In genomic region chr5:95880914-95881313, GRCm38 (mm10) we compare ENCODE assay signal across 9 mouse cellular contexts.
DNase-seq lines count a peak whose midpoint lies in the region; ATAC-seq and TF ChIP-seq lines count a peak whose summit lies in the region.
"Had no signal": no experiment of that assay in that cellular context is flagged by ENCODE, and none has a peak within 500 bp of the region (broad histone marks: within the 10 kb centered on the region; RNA-seq: fewer than 3 reads in every experiment).

No protein-coding gene starts in this region.

- H3K4me1 ChIP-seq in liver, postnatal 0 days (ENCODE audit: insufficient read depth): no peaks in the 10 kb centered on the region

- peak; percentile 76 for TF ChIP-seq CTCF in liver, postnatal 0 days (IDR thresholded peaks at IDR 0.05; ENCODE audit: low read depth)

- ATAC-seq in liver, postnatal 0 days: 0 out of 2 replicates have a peak, but pooled peaks have one; percentile 44

- no peak overlapping the region for H3K4me2 ChIP-seq in liver, postnatal 0 days (ENCODE audit: low read depth, low read length)

- DNase-seq in urinary bladder, adult 18-20 months (ENCODE audit: low spot score in 2 of 2): peak; percentile 23 to 48
- DNase-seq in urinary bladder, adult 2 months (ENCODE audit: low spot score): no peak
- peak; percentile 6 to 8 for DNase-seq in cerebellum, postnatal 36 days
- DNase-seq in heart, adult 8-10 months (ENCODE audit: low spot score): peak; percentile 19
- peak; percentile 61 to 71 for DNase-seq in kidney, postnatal 4 days
- DNase-seq in liver, postnatal 0 days: peak; percentile 26
- DNase-seq in right cerebral cortex, postnatal 4 days: peak; percentile 40
- DNase-seq in thymus, postnatal 10 days (ENCODE audit: low spot score in 2 of 2): no peak

- TF ChIP-seq EP300 in liver, postnatal 0 days (IDR thresholded peaks at IDR 0.05; ENCODE audit: low read depth): no peak

- no peak overlapping the region for H3K4me3 ChIP-seq in liver, postnatal 0 days (ENCODE audit: low read depth, low read length)

- H3K36me3 ChIP-seq in liver, postnatal 0 days (replicated peaks; ENCODE audit: insufficient read depth, low read length): no peaks in the 10 kb centered on the region

- no peaks in the 10 kb centered on the region for H3K9me3 ChIP-seq in liver, postnatal 0 days (ENCODE audit: low read length)

- no peak overlapping the region for H3K9ac ChIP-seq in liver, postnatal 0 days (replicated peaks)

- no peak overlapping the region for H3K27ac ChIP-seq in liver, postnatal 0 days (ENCODE audit: low read depth)
- H3K27ac ChIP-seq: macrophage had no signal

- H3K27me3 ChIP-seq in liver, postnatal 0 days (ENCODE audit: insufficient read depth, low read length): no peaks in the 10 kb centered on the region

Comparison
In these comparisons a context has a peak if more than half of its experiments do, and no peak if none do; other contexts are left out.
1. DNase-seq: peak in urinary bladder, adult 18-20 months (2 of 2), cerebellum, postnatal 36 days (2 of 2), heart, adult 8-10 months (single experiment), kidney, postnatal 4 days (2 of 2), liver, postnatal 0 days (single experiment) and right cerebral cortex, postnatal 4 days (single experiment); none in urinary bladder, adult 2 months (single experiment) and thymus, postnatal 10 days (0 of 2).